Mouse (Mus musculus) liver, embryonic 13.5 days (tissue): ENCODE results near the gene 1700017B05Rik. TPM values are rescaled to one million over a fixed set of nuclear protein-coding genes. Genes with fewer than 3 reads are reported as not detected.
"Not testable (repeated sequence)": the region's sequence is repeated elsewhere in the genome, so short reads cannot be mapped to it uniquely, and the experiment has no call there.

ENCODE experiments used
- ATAC-seq: fragments of 200-750 bp; cut with Nextera tagmentation; 2 replicates; pipeline ENCODE4 v1.8.0; 2017; ENCODE audit warnings: low read depth, mild to moderate bottlenecking, moderate number of reproducible peaks, moderate library complexity
- DNase-seq: peaks from one replicate; pipeline ENCODE4 v3.0.0; 2022
- H3K27ac ChIP-seq: fragments of 300-500 bp; sonication (generic); 2 replicates; pipeline ENCODE4 v1.5.1; 2015; ENCODE audit warnings: moderate library complexity, mild to moderate bottlenecking, inconsistent platforms
- H3K27me3 ChIP-seq: fragments of 300-500 bp; sonication (generic); 2 replicates; pipeline ENCODE4 v1.6.1; 2015; ENCODE audit warnings: mild to moderate bottlenecking, inconsistent platforms
- H3K36me3 ChIP-seq: fragments of 300-500 bp; sonication (generic); 2 replicates; pipeline ENCODE4 v1.6.1; 2015; ENCODE audit warnings: mild to moderate bottlenecking, inconsistent platforms
- H3K4me1 ChIP-seq: fragments of 300-500 bp; sonication (generic); replicated peaks from 2 replicates; pipeline ENCODE4 v1.6.1; 2015; ENCODE audit warnings: inconsistent platforms
- H3K4me2 ChIP-seq: fragments of 300-500 bp; sonication (generic); 2 replicates; pipeline ENCODE4 v1.6.1; 2015; ENCODE audit warnings: inconsistent platforms, mild to moderate bottlenecking, moderate library complexity
- H3K4me3 ChIP-seq: fragments of 300-500 bp; sonication (generic); replicated peaks from 2 replicates; pipeline ENCODE4 v1.5.1; 2015; ENCODE audit warnings: mild to moderate bottlenecking, inconsistent platforms
- H3K9ac ChIP-seq: fragments of 300-500 bp; sonication (generic); 2 replicates; pipeline ENCODE4 v1.6.1; 2015; ENCODE audit warnings: mild to moderate bottlenecking, inconsistent platforms
- H3K9me3 ChIP-seq: fragments of 300-500 bp; sonication (generic); replicated peaks from 2 replicates; pipeline ENCODE4 v1.6.1; 2016; ENCODE audit warnings: inconsistent platforms
- WGBS: fragments of 180-500 bp; shearing (Covaris S2); methylation state at CpG from one replicate; pipeline ENCODE4 v1.1.7; 2015; ENCODE audit not compliant: insufficient replicate concordance; 5-methylcytosine and 5-hydroxymethylcytosine counted together
- polyA plus RNA-seq: library from polyadenylated mRNA; unstranded; fragments of >200 nt; fragmentation: Nextera tagmentation; extraction: Ambion mirVana; gene quantifications from 2 replicates; pipeline ENCODE4 v1.2.1, GENCODE M21; 2015

The 1700017B05Rik gene
- polyA plus RNA-seq, 1 experiment from 2014 or later = 14.6 TPM

- 75% methylated on average over 4 of the region's 4 CpGs for WGBS
- ATAC-seq (no peak), DNase-seq (no peak)
- no peak overlapping the region for H3K4me2 ChIP-seq
- H3K27ac ChIP-seq = no peak overlapping the region
- no peak overlapping the region for H3K9ac ChIP-seq
- no peak overlapping the region for H3K4me3 ChIP-seq
- no peaks in the 10 kb centered on the region for H3K36me3 ChIP-seq
- peaks cover 5% of the 10 kb centered on the region; the same call in 1 of the 2 replicates for H3K27me3 ChIP-seq
- no peaks in the 10 kb centered on the region for H3K9me3 ChIP-seq
- H3K4me1 ChIP-seq = peaks cover 40% of the 10 kb centered on the region
Measured at GRCm38 (mm10) chr9:57229726-57230125, 32.7 kb downstream of the 1700017B05Rik start.

- ATAC-seq (no peak), DNase-seq (no peak)
- Histone ChIP-seq H3K27me3 (peaks cover 5% of the 10 kb centered on the region; the same call in 1 of the 2 replicates), H3K27ac (no peak overlapping the region), H3K36me3 (no peaks in the 10 kb centered on the region), H3K9me3 (no peaks in the 10 kb centered on the region), H3K9ac (no peak overlapping the region), H3K4me3 (no peak overlapping the region), H3K4me1 (peaks cover 27% of the 10 kb centered on the region), H3K4me2 (no peak overlapping the region)
- 26% methylated on average over 4 of the region's 4 CpGs for WGBS
Measured at GRCm38 (mm10) chr9:57228186-57228585, 34.2 kb downstream of the 1700017B05Rik start.

- DNase-seq (no peak), ATAC-seq (no peak)
- no peak overlapping the region for H3K4me3 ChIP-seq
- H3K9ac ChIP-seq = no peak overlapping the region
- H3K4me2 ChIP-seq = no peak overlapping the region
- peaks cover 5% of the 10 kb centered on the region; the same call in 1 of the 2 replicates for H3K27me3 ChIP-seq
- no peaks in the 10 kb centered on the region for H3K36me3 ChIP-seq
- no peaks in the 10 kb centered on the region for H3K9me3 ChIP-seq
- H3K4me1 ChIP-seq = peaks cover 17% of the 10 kb centered on the region
- no peak overlapping the region for H3K27ac ChIP-seq
- 57% methylated on average over 5 of the region's 5 CpGs for WGBS
Measured at GRCm38 (mm10) chr9:57227203-57227602, 35.2 kb downstream of the 1700017B05Rik start.

GRCm38 (mm10) chr9:57226628-57227122, 35.7 kb downstream of the 1700017B05Rik start:
- ATAC-seq, H3K27ac ChIP-seq, H3K9ac ChIP-seq: not testable (repeated sequence)

GRCm38 (mm10) chr9:57225780-57226627, 36.4 kb downstream of the 1700017B05Rik start:
- WGBS = 57% methylated on average over 13 of the region's 13 CpGs
- no peaks in the 10 kb centered on the region for H3K9me3 ChIP-seq
- H3K9ac ChIP-seq = no peak overlapping the region
- DNase-seq (peak; percentile 19), ATAC-seq (peak; percentile 77)
- H3K27ac ChIP-seq = no peak overlapping the region
- no peak overlapping the region for H3K4me3 ChIP-seq
- H3K27me3 ChIP-seq = peaks cover 5% of the 10 kb centered on the region; the same call in 1 of the 2 replicates
- H3K4me2 ChIP-seq = no peak overlapping the region
- peaks cover 9% of the 10 kb centered on the region for H3K4me1 ChIP-seq
- no peaks in the 10 kb centered on the region for H3K36me3 ChIP-seq

More at GRCm38 (mm10) chr9:57226628-57227122, 35.7 kb downstream of the 1700017B05Rik start:
- H3K4me3 ChIP-seq, H3K9me3 ChIP-seq, H3K4me2 ChIP-seq, H3K27me3 ChIP-seq, H3K36me3 ChIP-seq, DNase-seq: not testable (repeated sequence)
- 67% methylated on average over 6 of the region's 6 CpGs for WGBS
- H3K4me1 ChIP-seq = peaks cover 12% of the 10 kb centered on the region

- no peak overlapping the region for H3K9ac ChIP-seq
- no peak overlapping the region for H3K4me2 ChIP-seq
- H3K4me1 ChIP-seq = peaks cover 11% of the 10 kb centered on the region
- no peaks in the 10 kb centered on the region for H3K36me3 ChIP-seq
- no peak overlapping the region for H3K4me3 ChIP-seq
- no peak overlapping the region for H3K27ac ChIP-seq
- DNase-seq (no peak), ATAC-seq (no peak)
- no peaks in the 10 kb centered on the region for H3K9me3 ChIP-seq
- H3K27me3 ChIP-seq = peaks cover 3% of the 10 kb centered on the region; the same call in 1 of the 2 replicates
Measured at GRCm38 (mm10) chr9:57223341-57223740, 39.1 kb downstream of the 1700017B05Rik start.

- H3K9ac ChIP-seq = no peak overlapping the region
- H3K4me2 ChIP-seq = no peak overlapping the region
- no peaks in the 10 kb centered on the region for H3K27me3 ChIP-seq
- no peak overlapping the region for H3K27ac ChIP-seq
- no peaks in the 10 kb centered on the region for H3K9me3 ChIP-seq
- 0 out of 2 replicates have a peak, but pooled peaks cover 4% of the 10 kb centered on the region for H3K4me1 ChIP-seq
- H3K4me3 ChIP-seq = no peak overlapping the region
- DNase-seq = no peak
- 19% methylated on average over 6 of the region's 6 CpGs for WGBS
- no peak for ATAC-seq
- no peaks in the 10 kb centered on the region for H3K36me3 ChIP-seq
Measured at GRCm38 (mm10) chr9:57220356-57220755, 42.1 kb downstream of the 1700017B05Rik start.

- Histone ChIP-seq H3K9me3 (no peaks in the 10 kb centered on the region), H3K4me3 (no peak overlapping the region), H3K27me3 (no peaks in the 10 kb centered on the region), H3K9ac (no peak overlapping the region), H3K36me3 (no peaks in the 10 kb centered on the region), H3K4me1 (0 out of 2 replicates have a peak, but pooled peaks cover 4% of the 10 kb centered on the region), H3K27ac (no peak overlapping the region), H3K4me2 (no peak overlapping the region)
- no peak for ATAC-seq
- DNase-seq = no peak
- 57% methylated on average over 1 of the region's 1 CpGs for WGBS
Measured at GRCm38 (mm10) chr9:57219511-57219910, 42.9 kb downstream of the 1700017B05Rik start.

- whole genome bisulfite sequencing = 64% methylated on average over 5 of the region's 5 CpGs
- no peak for DNase-seq
- H3K4me1 ChIP-seq = 0 out of 2 replicates have a peak, but pooled peaks cover 4% of the 10 kb centered on the region
- ATAC-seq = no peak
- no peak overlapping the region for H3K4me2 ChIP-seq
- H3K27ac ChIP-seq = no peak overlapping the region
- no peak overlapping the region for H3K4me3 ChIP-seq
- H3K36me3 ChIP-seq = no peaks in the 10 kb centered on the region
- no peaks in the 10 kb centered on the region for H3K27me3 ChIP-seq
- H3K9me3 ChIP-seq = no peaks in the 10 kb centered on the region
- no peak overlapping the region for H3K9ac ChIP-seq
Measured at GRCm38 (mm10) chr9:57218776-57219175, 43.6 kb downstream of the 1700017B05Rik start.

GRCm38 (mm10) chr9:57217220-57217619, 45.2 kb downstream of the 1700017B05Rik start:
- H3K4me2 ChIP-seq = no peak overlapping the region
- H3K9ac ChIP-seq = no peak overlapping the region
- no peak overlapping the region for H3K27ac ChIP-seq
- no peaks in the 10 kb centered on the region for H3K36me3 ChIP-seq
- ATAC-seq (no peak), DNase-seq (no peak)
- 0 out of 2 replicates have a peak, but pooled peaks cover 4% of the 10 kb centered on the region for H3K4me1 ChIP-seq
- WGBS = 64% methylated on average over 6 of the region's 6 CpGs
- no peak overlapping the region for H3K4me3 ChIP-seq
- H3K9me3 ChIP-seq = no peaks in the 10 kb centered on the region
- no peaks in the 10 kb centered on the region for H3K27me3 ChIP-seq

- DNase-seq (no peak), ATAC-seq (no peak)
- H3K4me1 ChIP-seq = 0 out of 2 replicates have a peak, but pooled peaks cover 4% of the 10 kb centered on the region
- H3K36me3 ChIP-seq = no peaks in the 10 kb centered on the region
- H3K4me2 ChIP-seq = no peak overlapping the region
- no peak overlapping the region for H3K27ac ChIP-seq
- H3K9ac ChIP-seq = no peak overlapping the region
- WGBS = 43% methylated on average over 6 of the region's 6 CpGs
- no peak overlapping the region for H3K4me3 ChIP-seq
- no peaks in the 10 kb centered on the region for H3K27me3 ChIP-seq
- no peaks in the 10 kb centered on the region for H3K9me3 ChIP-seq
Measured at GRCm38 (mm10) chr9:57214500-57214899, 47.9 kb downstream of the 1700017B05Rik start.
